Mouse (Mus musculus) liver, adult 2 months (tissue): Measurements from ENCODE around the gene Mettl14.

Experiments
- CTCF ChIP-seq: fragments of 200-500 bp; IDR thresholded peaks from 2 replicates; pipeline ENCODE4 v1.5.1; 2011; ENCODE audit warnings: low read depth, low read length, control low read depth
- POLR2A ChIP-seq: fragments of 200-500 bp; IDR thresholded peaks from 2 replicates; pipeline ENCODE4 v1.6.1; 2011; ENCODE audit warnings: low read length, control low read depth; ENCODE audit not compliant: insufficient read depth; ENCODE audit errors: extremely low read depth

DNA sequence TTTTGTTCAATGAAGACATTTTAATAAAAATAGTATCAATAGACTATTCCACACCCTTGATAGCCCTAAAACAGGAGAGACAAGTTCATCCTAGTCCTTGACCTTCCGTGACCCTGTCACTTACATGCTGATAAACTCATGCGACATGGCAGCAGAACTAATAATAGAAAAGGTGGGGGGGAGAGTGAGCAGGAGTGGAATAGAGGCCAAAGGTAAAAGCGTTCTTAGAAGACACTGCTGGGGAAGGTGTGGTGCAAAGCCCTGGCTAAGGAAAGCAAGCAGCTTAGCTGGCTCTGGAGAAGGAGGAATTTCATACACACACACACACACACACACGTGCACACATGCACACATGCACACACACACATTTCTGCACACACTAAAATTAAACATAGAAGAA is 61.6 kb downstream of the Mettl14 start:
- TF ChIP-seq POLR2A (no peak), CTCF (no peak)
